Mouse (Mus musculus) midbrain, postnatal 0 days (tissue): ENCODE data around the gene Slc37a1. TPM values are rescaled to one million over a fixed set of nuclear protein-coding genes. Genes with fewer than 3 reads are reported as not detected.

Experiments
- ATAC-seq: fragments of 200-750 bp; cut with Nextera tagmentation; 2 replicates; pipeline ENCODE4 v1.8.0; 2017; ENCODE audit warnings: moderate number of reproducible peaks, mild to moderate bottlenecking, moderate TSS enrichment, moderate library complexity; ENCODE audit not compliant: low FRiP score
- DNase-seq: peaks from one replicate; pipeline ENCODE4 v3.0.0-alpha.2; 2015; ENCODE audit warnings: low spot score
- H3K27ac ChIP-seq: fragments of 300-500 bp; sonication (generic); 2 replicates; pipeline ENCODE4 v1.5.1; 2014; ENCODE audit warnings: low read depth, mild to moderate bottlenecking, low read length, mixed read lengths
- H3K27me3 ChIP-seq: fragments of 300-500 bp; sonication (generic); 2 replicates; pipeline ENCODE4 v1.6.1; 2014; ENCODE audit warnings: low read length, control low read depth, mixed read lengths; ENCODE audit not compliant: insufficient read depth
- H3K36me3 ChIP-seq: fragments of 300-500 bp; sonication (generic); 2 replicates; pipeline ENCODE4 v1.6.1; 2014; ENCODE audit warnings: low read length, control low read depth, mixed read lengths; ENCODE audit not compliant: insufficient read depth
- H3K4me1 ChIP-seq: fragments of 300-500 bp; sonication (generic); 2 replicates; pipeline ENCODE4 v1.6.1; 2014; ENCODE audit warnings: mild to moderate bottlenecking, control low read depth, antibody characterized with exemption, low read length, mixed read lengths; ENCODE audit not compliant: insufficient read depth
- H3K4me2 ChIP-seq: fragments of 300-500 bp; sonication (generic); 2 replicates; pipeline ENCODE4 v1.6.1; 2014; ENCODE audit warnings: low read depth, mild to moderate bottlenecking, low read length, mixed read lengths; ENCODE audit not compliant: poor library complexity, severe bottlenecking
- H3K4me3 ChIP-seq: fragments of 300-500 bp; sonication (generic); 2 replicates; pipeline ENCODE4 v1.5.1; 2014; ENCODE audit warnings: low read depth, mild to moderate bottlenecking, low read length, moderate library complexity
- H3K9ac ChIP-seq: fragments of 300-500 bp; sonication (generic); replicated peaks from 2 replicates; pipeline ENCODE4 v1.6.1; 2014; ENCODE audit warnings: mild to moderate bottlenecking, low read length, moderate library complexity, mixed read lengths; ENCODE audit not compliant: poor library complexity, severe bottlenecking
- H3K9me3 ChIP-seq: fragments of 300-500 bp; sonication (generic); 2 replicates; pipeline ENCODE4 v1.6.1; 2016; ENCODE audit warnings: low read length, control low read depth
- CTCF ChIP-seq: IDR thresholded peaks from 2 replicates; pipeline ENCODE4 v1.5.1; 2016; ENCODE audit warnings: antibody characterized with exemption, mild to moderate bottlenecking
- whole genome bisulfite sequencing: fragments of 180-500 bp; shearing (Covaris S2); extraction: QIAGEN DNeasy Blood & Tissue Kit; methylation state at CpG from one replicate; pipeline ENCODE4 v1.1.7; 2014; 5-methylcytosine and 5-hydroxymethylcytosine counted together
- polyA plus RNA-seq: library from polyadenylated mRNA; unstranded; fragments of >200 nt; fragmentation: Nextera tagmentation; extraction: Ambion mirVana; gene quantifications from 2 replicates; pipeline ENCODE4 v1.2.1, GENCODE M21; 2015
- total RNA-seq: library from RNA; depleted of rRNA; stranded (reverse); fragments of >200 nt; gene quantifications from 2 replicates; pipeline ENCODE4 v1.2.3, GENCODE M21; 2014

Gene Slc37a1
- total and polyA plus RNA-seq, 2 experiments from 2014 or later = 6.9 to 11.0 TPM

DNA sequence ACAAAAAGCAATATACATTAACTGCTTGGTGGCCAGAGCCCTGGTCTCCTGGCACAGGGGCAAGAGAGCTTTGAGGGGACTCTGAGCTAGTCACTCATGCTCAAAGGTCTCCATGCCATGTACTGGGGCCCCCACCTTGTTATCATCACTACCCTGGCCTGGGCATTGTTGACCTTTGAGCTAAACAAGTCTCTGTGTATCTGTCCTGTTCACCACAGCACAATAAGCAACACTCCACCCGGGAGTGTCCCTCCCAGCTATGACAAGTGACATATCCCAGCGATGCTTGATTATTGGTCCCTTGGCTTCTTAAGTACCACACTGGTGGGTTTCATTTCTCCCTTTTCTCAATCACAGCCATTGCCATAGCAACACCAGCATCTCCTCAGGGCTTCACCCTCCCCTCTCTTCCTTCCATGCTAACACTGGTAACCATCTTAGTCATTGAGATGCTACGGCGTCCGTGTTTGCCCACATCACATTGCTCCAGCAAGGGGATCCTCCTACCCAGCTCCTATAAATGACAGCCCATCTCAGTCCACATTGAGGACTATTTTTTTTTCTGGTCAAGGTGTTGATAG lies 79.1 kb downstream of the Slc37a1 start:
- Histone ChIP-seq H3K4me1 (no peaks in the 10 kb centered on the region; the same call in 1 of the 2 replicates), H3K27ac (peak overlapping the region; percentile 27), H3K4me2 (no peak overlapping the region), H3K36me3 (no peaks in the 10 kb centered on the region), H3K9me3 (no peaks in the 10 kb centered on the region), H3K27me3 (no peaks in the 10 kb centered on the region), H3K4me3 (no peak overlapping the region), H3K9ac (no peak overlapping the region)
- peak; percentile 75 for ATAC-seq
- peak; percentile 70 for DNase-seq
- TF ChIP-seq CTCF = no peak
- WGBS = 55% methylated on average over 5 of the region's 5 CpGs

DNA sequence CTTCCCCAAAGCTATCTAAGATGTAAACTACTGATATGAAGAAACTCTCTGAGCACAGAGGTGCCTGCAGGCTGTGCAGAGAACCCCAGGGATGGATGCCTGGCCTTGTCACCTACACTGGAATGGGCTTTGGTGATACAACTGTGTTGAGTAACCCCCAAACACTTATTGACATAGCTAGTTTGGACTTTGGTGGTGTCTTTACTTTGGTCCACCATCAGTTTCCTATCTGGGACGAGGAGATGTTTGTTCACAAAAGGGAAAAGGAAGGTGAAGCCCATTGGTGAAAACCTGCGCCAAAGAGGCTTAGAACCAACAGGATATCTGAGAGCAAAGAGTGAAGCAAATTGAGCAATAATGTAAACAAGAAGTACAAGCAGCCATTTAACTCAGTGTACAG lies 83.6 kb downstream of the Slc37a1 start:
- Histone ChIP-seq H3K4me1 (no peaks in the 10 kb centered on the region), H3K4me3 (no peak overlapping the region), H3K9me3 (no peaks in the 10 kb centered on the region), H3K9ac (no peak overlapping the region), H3K4me2 (no peak overlapping the region), H3K27me3 (no peaks in the 10 kb centered on the region), H3K27ac (no peak overlapping the region), H3K36me3 (no peaks in the 10 kb centered on the region)
- DNase-seq (no peak), ATAC-seq (no peak)
- no peak for TF ChIP-seq CTCF
- WGBS = 75% methylated on average over 2 of the region's 2 CpGs

DNA sequence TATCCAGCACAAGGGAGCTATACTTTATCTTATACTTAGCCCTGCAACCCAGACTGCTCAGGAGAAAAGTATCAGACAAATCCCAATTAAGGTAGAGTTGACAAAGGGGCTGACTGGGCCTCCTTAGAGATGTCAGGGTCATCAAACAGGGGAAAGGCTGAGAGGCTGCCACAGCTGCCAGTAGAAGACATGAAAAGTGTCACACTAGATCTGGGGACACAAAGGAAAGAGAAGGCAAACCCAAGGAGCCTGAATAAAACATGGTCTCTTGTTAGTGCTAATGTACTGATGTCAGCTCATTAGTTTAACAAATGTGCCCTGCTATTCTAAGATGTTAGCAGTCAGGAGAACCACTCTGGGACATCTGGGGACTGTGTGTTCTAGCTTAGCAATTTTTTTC lies 84.3 kb downstream of the Slc37a1 start:
- ATAC-seq (no peak), DNase-seq (no peak)
- Histone ChIP-seq H3K4me3 (no peak overlapping the region), H3K4me2 (no peak overlapping the region), H3K36me3 (no peaks in the 10 kb centered on the region), H3K27ac (no peak overlapping the region), H3K4me1 (no peaks in the 10 kb centered on the region), H3K27me3 (no peaks in the 10 kb centered on the region), H3K9me3 (no peaks in the 10 kb centered on the region), H3K9ac (no peak overlapping the region)
- TF ChIP-seq CTCF = no peak

DNA sequence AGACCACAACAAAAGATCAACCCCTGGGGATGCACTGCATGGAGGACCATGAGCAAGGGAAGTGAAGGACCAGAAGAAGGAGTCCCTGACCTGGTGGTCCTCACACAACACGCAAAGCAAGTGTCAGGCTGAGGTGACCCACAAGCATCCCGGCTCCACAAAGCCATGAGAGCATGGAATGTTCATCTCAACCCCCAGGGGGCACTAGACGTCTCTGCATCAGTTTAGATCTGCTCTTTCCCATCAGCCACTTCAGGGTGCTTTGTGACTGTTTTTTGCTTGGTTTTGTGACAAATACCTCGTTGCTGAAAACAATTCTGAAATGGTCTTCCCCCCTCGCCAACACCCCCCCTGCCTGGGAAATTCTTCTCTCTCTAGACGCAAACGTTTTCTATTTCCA lies 91.4 kb downstream of the Slc37a1 start:
- peak; percentile 91 for DNase-seq
- H3K9me3 ChIP-seq = no peaks in the 10 kb centered on the region
- no peak overlapping the region for H3K4me3 ChIP-seq
- peak; percentile 72; the same call in 1 of the 2 replicates for ATAC-seq
- no peaks in the 10 kb centered on the region for H3K4me1 ChIP-seq
- 0 out of 2 replicates have a peak overlapping the region, but pooled peaks have one; percentile 20 for H3K4me2 ChIP-seq
- peak; percentile 85 for TF ChIP-seq CTCF
- no peaks in the 10 kb centered on the region for H3K27me3 ChIP-seq
- H3K9ac ChIP-seq = no peak overlapping the region
- H3K36me3 ChIP-seq = no peaks in the 10 kb centered on the region
- peak overlapping the region; percentile 55 for H3K27ac ChIP-seq
- 16% methylated on average over 7 of the region's 7 CpGs for WGBS

DNA sequence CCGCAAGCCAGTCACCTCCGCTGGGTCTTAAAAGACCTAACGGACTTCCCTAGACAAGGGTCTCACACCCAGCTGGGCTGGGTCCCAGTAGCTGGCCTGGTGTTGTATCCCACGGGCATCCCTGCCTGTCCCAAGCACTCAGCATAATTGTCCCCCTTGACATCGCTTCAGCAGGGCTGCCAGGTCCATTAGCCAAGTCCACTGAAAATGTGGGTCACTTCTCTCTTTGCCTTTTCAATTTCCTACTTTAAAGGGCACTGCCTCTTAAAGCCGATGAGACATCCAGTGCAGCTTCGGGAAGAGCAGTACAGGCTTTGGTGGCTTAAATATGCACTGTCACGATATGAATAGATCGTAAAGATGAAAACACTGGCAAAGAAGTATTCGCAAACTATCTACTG lies 91.8 kb downstream of the Slc37a1 start:
- 48% methylated on average over 10 of the region's 10 CpGs for WGBS
- H3K9me3 ChIP-seq = no peaks in the 10 kb centered on the region
- ATAC-seq = peak; percentile 73

DNA sequence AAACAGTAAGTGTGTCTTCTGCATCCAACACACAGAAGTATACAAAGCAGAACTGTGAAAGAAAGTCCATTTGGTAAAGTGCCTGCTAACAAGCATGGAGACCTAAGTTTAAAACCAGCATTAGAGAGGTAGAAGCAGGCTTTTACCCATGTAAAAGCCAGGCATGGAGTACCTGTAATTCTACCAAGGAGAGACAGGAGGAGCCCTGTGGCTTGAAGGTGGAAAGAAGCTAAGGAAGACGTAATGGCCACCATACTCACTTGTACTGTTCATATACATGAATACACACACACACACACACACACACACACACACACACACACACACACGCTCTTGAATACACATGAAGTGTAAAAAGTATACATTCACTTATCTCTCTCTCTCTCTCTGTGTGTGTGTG lies 92.5 kb downstream of the Slc37a1 start:
- H3K4me2 ChIP-seq = no peak overlapping the region
- no peak overlapping the region for H3K9ac ChIP-seq
- no peaks in the 10 kb centered on the region for H3K9me3 ChIP-seq
- H3K4me1 ChIP-seq = no peaks in the 10 kb centered on the region
- no peak overlapping the region for H3K4me3 ChIP-seq
- no peaks in the 10 kb centered on the region for H3K27me3 ChIP-seq
- ATAC-seq = no peak
- peak; percentile 42 for TF ChIP-seq CTCF
- no peaks in the 10 kb centered on the region for H3K36me3 ChIP-seq
- WGBS = 80% methylated on average over 2 of the region's 2 CpGs
- peak; percentile 26 for DNase-seq
- 0 out of 2 replicates have a peak overlapping the region, but pooled peaks have one; percentile 55 for H3K27ac ChIP-seq

More for the DNA sequence above, 91.8 kb downstream of the Slc37a1 start:
- Histone ChIP-seq H3K4me3 (no peak overlapping the region), H3K9ac (no peak overlapping the region), H3K4me2 (0 out of 2 replicates have a peak overlapping the region, but pooled peaks have one; percentile 20), H3K27me3 (no peaks in the 10 kb centered on the region), H3K27ac (peak overlapping the region; percentile 55), H3K36me3 (no peaks in the 10 kb centered on the region), H3K4me1 (no peaks in the 10 kb centered on the region)
- TF ChIP-seq CTCF = no peak
- peak; percentile 77 for DNase-seq
